ENCODE assay signal across 8 mouse cellular contexts in genomic region chr17:23742210-23742793, GRCm38 (mm10). TPM values are rescaled to one million over a fixed set of nuclear protein-coding genes. Genes with fewer than 3 reads are reported as not detected.
A peak's percentile ranks its signal among the peaks of the same experiment; 100 is the strongest.
DNase-seq lines count a peak whose midpoint lies in the region; ATAC-seq and TF ChIP-seq lines count a peak whose summit lies in the region.

No protein-coding gene starts in this region.

- 8% methylated on average over 44 of the region's 44 CpGs for WGBS in heart, embryonic 12.5 days
- 7% methylated on average over 44 of the region's 44 CpGs for WGBS in hindbrain, embryonic 15.5 days
- WGBS in lung, embryonic 14.5 days, result 7% methylated on average over 44 of the region's 44 CpGs

- peak overlapping the region; percentile 27 for H3K4me3 ChIP-seq in heart, embryonic 12.5 days
- peak overlapping the region; percentile 30 for H3K4me3 ChIP-seq in hindbrain, embryonic 15.5 days
- peak overlapping the region; percentile 8 for H3K4me3 ChIP-seq in lung, embryonic 14.5 days (ENCODE audit: low read depth, low read length)

- TF ChIP-seq POLR2A in brain, embryonic 14.5 days (IDR thresholded peaks at IDR 0.05; ENCODE audit: borderline replicate concordance, extremely low read depth, insufficient read depth, insufficient read length, poor library complexity, severe bottlenecking), result no peak

- H3K27ac ChIP-seq in heart, embryonic 12.5 days (ENCODE audit: poor library complexity, severe bottlenecking), result no peak overlapping the region
- H3K27ac ChIP-seq in hindbrain, embryonic 15.5 days (replicated peaks), result no peak overlapping the region
- no peak overlapping the region for H3K27ac ChIP-seq in lung, embryonic 14.5 days (ENCODE audit: low read depth)

- no peak for TF ChIP-seq CTCF in brain, embryonic 14.5 days (IDR thresholded peaks at IDR 0.05; ENCODE audit: borderline replicate concordance, extremely low read depth, insufficient read depth, insufficient read length)
- no peak for TF ChIP-seq CTCF in lung, embryonic 14.5 days (IDR thresholded peaks at IDR 0.05; ENCODE audit: low read depth)

- H3K4me1 ChIP-seq in heart, embryonic 12.5 days (replicated peaks), result peaks cover 55% of the 10 kb centered on the region
- peaks cover 55% of the 10 kb centered on the region for H3K4me1 ChIP-seq in hindbrain, embryonic 15.5 days (replicated peaks)
- peaks cover 11% of the 10 kb centered on the region for H3K4me1 ChIP-seq in lung, embryonic 14.5 days (ENCODE audit: insufficient read depth)

- H3K27me3 ChIP-seq in heart, embryonic 12.5 days (replicated peaks), result peaks cover 90% of the 10 kb centered on the region
- peaks cover 54% of the 10 kb centered on the region for H3K27me3 ChIP-seq in hindbrain, embryonic 15.5 days
- H3K27me3 ChIP-seq in lung, embryonic 14.5 days (ENCODE audit: insufficient read depth, low read length), result peaks cover 65% of the 10 kb centered on the region

- ATAC-seq in heart, embryonic 12.5 days (ENCODE audit: insufficient number of reproducible peaks, low FRiP score), result no peak
- no peak for ATAC-seq in hindbrain, embryonic 15.5 days (ENCODE audit: low FRiP score, low read depth)
- no peak for ATAC-seq in lung, embryonic 14.5 days (ENCODE audit: insufficient read depth)
- no peak for ATAC-seq in megakaryocyte progenitor cell, adult 5-6 weeks (replicated peaks; ENCODE audit: poor library complexity)

- intact Hi-C loops in heart, postnatal 10 days (cut with DNase I), result no loop called here

- no peak for DNase-seq in heart, postnatal 10 days
- DNase-seq in brain, embryonic 14.5 days (ENCODE audit: low read depth), result peak; percentile 56
- DNase-seq in lung, embryonic 14.5 days, result peak; percentile 39
- DNase-seq in spleen, postnatal 10 days (ENCODE audit: low spot score in 2 of 2), result peak; percentile 32 to 68
- no peak for DNase-seq in ovary, postnatal 14 days (ENCODE audit: low spot score)

- H3K9me3 ChIP-seq in heart, embryonic 12.5 days (replicated peaks), result no peaks in the 10 kb centered on the region
- no peaks in the 10 kb centered on the region for H3K9me3 ChIP-seq in hindbrain, embryonic 15.5 days
- H3K9me3 ChIP-seq in lung, embryonic 14.5 days (ENCODE audit: low read depth, low read length), result no peaks in the 10 kb centered on the region

- H3K36me3 ChIP-seq in heart, embryonic 12.5 days, result no peaks in the 10 kb centered on the region
- H3K36me3 ChIP-seq in hindbrain, embryonic 15.5 days, result no peaks in the 10 kb centered on the region
- peaks cover 4% of the 10 kb centered on the region for H3K36me3 ChIP-seq in lung, embryonic 14.5 days (ENCODE audit: insufficient read depth)

- no peak overlapping the region for H3K9ac ChIP-seq in heart, embryonic 12.5 days
- H3K9ac ChIP-seq in hindbrain, embryonic 15.5 days, result no peak overlapping the region
- no peak overlapping the region for H3K9ac ChIP-seq in lung, embryonic 14.5 days

- H3K4me2 ChIP-seq in heart, embryonic 12.5 days, result peak overlapping the region; percentile 43
- H3K4me2 ChIP-seq in hindbrain, embryonic 15.5 days, result peak overlapping the region; percentile 50
- H3K4me2 ChIP-seq in lung, embryonic 14.5 days, result peak overlapping the region; percentile 24

RNA-seq across cellular contexts. Expression of gene Paqr4, which starts 1.6 kb away (rescaled TPM):
- polyA plus RNA-seq in heart, embryonic 12.5 days (2016; fragmentation: Nextera tagmentation; extraction: Ambion mirVana), result 10.3 and 11.2 TPM in 2 replicates
- total RNA-seq in heart, postnatal 10 days (2021), result 10 to 100 TPM; 17.5 to 22.0 TPM
- 33.3 and 41.0 TPM in 2 replicates for polyA plus RNA-seq in brain, embryonic 14.5 days (2012; rRNA removed)
- polyA plus RNA-seq in hindbrain, embryonic 15.5 days (2015; fragmentation: Nextera tagmentation; extraction: Ambion mirVana), result 67.0 and 75.2 TPM in 2 replicates
- polyA plus RNA-seq in lung, embryonic 14.5 days (2014; fragmentation: Nextera tagmentation; extraction: Ambion mirVana), result 35.8 TPM in 2 replicates
- total RNA-seq in megakaryocyte progenitor cell, adult 5-6 weeks (2015), result 1.3 and 1.6 TPM in 2 replicates
- total RNA-seq in megakaryocyte progenitor cell, adult 5-6 weeks (2017), result 1.9 and 2.4 TPM in 2 replicates

RNA-seq across cellular contexts. Expression of gene Kremen2, which starts 3.3 kb away (rescaled TPM):
- polyA plus RNA-seq in heart, embryonic 12.5 days (2016; fragmentation: Nextera tagmentation; extraction: Ambion mirVana), result 0.17 and 0.33 TPM in 2 replicates
- total RNA-seq in heart, postnatal 10 days (2021), result not detected
- polyA plus RNA-seq in brain, embryonic 14.5 days (2012; rRNA removed), result 2.8 and 3.7 TPM in 2 replicates
- 1.5 TPM in 2 replicates for polyA plus RNA-seq in hindbrain, embryonic 15.5 days (2015; fragmentation: Nextera tagmentation; extraction: Ambion mirVana)
- not detected in 2 replicates for polyA plus RNA-seq in lung, embryonic 14.5 days (2014; fragmentation: Nextera tagmentation; extraction: Ambion mirVana)
- total RNA-seq in megakaryocyte progenitor cell, adult 5-6 weeks (2015), result 0.05 TPM in 1 of 2 replicates, not detected in the other
- total RNA-seq in megakaryocyte progenitor cell, adult 5-6 weeks (2017), result not detected in 2 replicates

RNA-seq across cellular contexts. Expression of gene Pkmyt1, which starts 16.2 kb away (rescaled TPM):
- 32.4 and 32.7 TPM in 2 replicates for polyA plus RNA-seq in heart, embryonic 12.5 days (2016; fragmentation: Nextera tagmentation; extraction: Ambion mirVana)
- total RNA-seq in heart, postnatal 10 days (2021), result 1 to 10 TPM; 7.7 to 9.3 TPM
- polyA plus RNA-seq in brain, embryonic 14.5 days (2012; rRNA removed), result 24.4 and 47.9 TPM in 2 replicates
- 19.8 and 21.8 TPM in 2 replicates for polyA plus RNA-seq in hindbrain, embryonic 15.5 days (2015; fragmentation: Nextera tagmentation; extraction: Ambion mirVana)
- polyA plus RNA-seq in lung, embryonic 14.5 days (2014; fragmentation: Nextera tagmentation; extraction: Ambion mirVana), result 68.4 and 79.0 TPM in 2 replicates
- total RNA-seq in megakaryocyte progenitor cell, adult 5-6 weeks (2015), result 34.5 and 36.9 TPM in 2 replicates
- 17.3 and 20.5 TPM in 2 replicates for total RNA-seq in megakaryocyte progenitor cell, adult 5-6 weeks (2017)

RNA-seq across cellular contexts. Expression of gene 1520401A03Rik, which starts 19.7 kb away (rescaled TPM):
- 0.18 TPM in 1 of 2 replicates, not detected in the other for polyA plus RNA-seq in heart, embryonic 12.5 days (2016; fragmentation: Nextera tagmentation; extraction: Ambion mirVana)
- not detected for total RNA-seq in heart, postnatal 10 days (2021)
- polyA plus RNA-seq in brain, embryonic 14.5 days (2012; rRNA removed), result 0.14 and 0.28 TPM in 2 replicates
- 0.13 and 0.41 TPM in 2 replicates for polyA plus RNA-seq in hindbrain, embryonic 15.5 days (2015; fragmentation: Nextera tagmentation; extraction: Ambion mirVana)
- polyA plus RNA-seq in lung, embryonic 14.5 days (2014; fragmentation: Nextera tagmentation; extraction: Ambion mirVana), result 0.17 TPM in 1 of 2 replicates, not detected in the other
- total RNA-seq in megakaryocyte progenitor cell, adult 5-6 weeks (2015), result not detected in 2 replicates
- total RNA-seq in megakaryocyte progenitor cell, adult 5-6 weeks (2017), result not detected in 2 replicates

RNA-seq across cellular contexts. Expression of gene Flywch1, which starts 29.1 kb away (rescaled TPM):
- polyA plus RNA-seq in heart, embryonic 12.5 days (2016; fragmentation: Nextera tagmentation; extraction: Ambion mirVana), result 64.1 and 67.5 TPM in 2 replicates
- 10 to 100 TPM; 31.2 to 32.1 TPM for total RNA-seq in heart, postnatal 10 days (2021)
- 110 and 150 TPM in 2 replicates for polyA plus RNA-seq in brain, embryonic 14.5 days (2012; rRNA removed)
- 204 and 209 TPM in 2 replicates for polyA plus RNA-seq in hindbrain, embryonic 15.5 days (2015; fragmentation: Nextera tagmentation; extraction: Ambion mirVana)
- 64.9 and 73.4 TPM in 2 replicates for polyA plus RNA-seq in lung, embryonic 14.5 days (2014; fragmentation: Nextera tagmentation; extraction: Ambion mirVana)
- 4.7 and 5.1 TPM in 2 replicates for total RNA-seq in megakaryocyte progenitor cell, adult 5-6 weeks (2015)
- 9.9 and 10.6 TPM in 2 replicates for total RNA-seq in megakaryocyte progenitor cell, adult 5-6 weeks (2017)

Comparison
In these comparisons a context has a peak if more than half of its experiments do, and no peak if none do; other contexts are left out.
1. DNase-seq: peak in brain, embryonic 14.5 days (single experiment), lung, embryonic 14.5 days (single experiment) and spleen, postnatal 10 days (2 of 2); none in heart, postnatal 10 days (0 of 2) and ovary, postnatal 14 days (single experiment).
2. Peak in every context shown above with its lines, with median percentiles within 50 percentile points of each other: H3K4me2 ChIP-seq and H3K4me3 ChIP-seq.